Mouse (Mus musculus): Measurements from ENCODE around the gene Gse1. TPM values are rescaled to one million over a fixed set of nuclear protein-coding genes. Genes with fewer than 3 reads are reported as not detected.

The Gse1 gene
- polyA plus RNA-seq, 1 experiment from 2014 or later: 17.8 TPM

DNA sequence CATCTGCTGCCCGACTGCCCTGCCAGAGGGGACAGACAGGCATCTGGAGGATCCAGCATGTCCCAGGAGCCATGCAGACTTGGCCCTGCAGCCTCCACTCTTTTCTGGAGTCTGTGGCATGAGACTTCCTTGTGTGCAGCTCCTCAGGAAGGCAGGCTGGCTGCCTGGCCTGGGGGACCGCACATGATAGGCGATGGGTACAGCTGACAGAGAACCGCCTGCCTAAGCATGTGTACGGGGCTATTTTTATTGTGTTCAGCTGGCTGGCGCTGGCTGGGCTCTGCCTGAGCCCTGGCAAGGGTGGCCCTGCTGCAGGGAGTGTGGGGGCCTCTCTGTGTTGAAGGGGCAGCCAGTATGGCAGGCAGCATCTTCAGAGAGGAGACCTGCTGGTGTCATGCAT, 256.2 kb downstream of the Gse1 start:
- DNase-seq (ENCODE audit: low spot score) (no peak), ATAC-seq (ENCODE audit: low FRiP score) (no peak)
- Histone ChIP-seq H3K36me3 (ENCODE audit: control insufficient read depth, insufficient read depth, low read length) (no peaks in the 10 kb centered on the region), H3K9ac (ENCODE audit: low read depth, low read length) (peak overlapping the region; percentile 29; the same call in 1 of the 2 replicates), H3K27me3 (ENCODE audit: control insufficient read depth, insufficient read depth, low read length) (no peaks in the 10 kb centered on the region; the same call in 1 of the 2 replicates), H3K4me2 (replicated peaks; ENCODE audit: low read depth, low read length) (no peak overlapping the region), H3K27ac (ENCODE audit: low read depth, low read length) (peak overlapping the region; percentile 12; the same call in 1 of the 2 replicates), H3K9me3 (ENCODE audit: control insufficient read depth, low read length) (no peaks in the 10 kb centered on the region), H3K4me3 (ENCODE audit: low read depth, low read length) (no peak overlapping the region), H3K4me1 (replicated peaks; ENCODE audit: control insufficient read depth, insufficient read depth, low read length) (peaks cover 22% of the 10 kb centered on the region)
- WGBS: 71% methylated on average over 6 of the region's 6 CpGs

DNA sequence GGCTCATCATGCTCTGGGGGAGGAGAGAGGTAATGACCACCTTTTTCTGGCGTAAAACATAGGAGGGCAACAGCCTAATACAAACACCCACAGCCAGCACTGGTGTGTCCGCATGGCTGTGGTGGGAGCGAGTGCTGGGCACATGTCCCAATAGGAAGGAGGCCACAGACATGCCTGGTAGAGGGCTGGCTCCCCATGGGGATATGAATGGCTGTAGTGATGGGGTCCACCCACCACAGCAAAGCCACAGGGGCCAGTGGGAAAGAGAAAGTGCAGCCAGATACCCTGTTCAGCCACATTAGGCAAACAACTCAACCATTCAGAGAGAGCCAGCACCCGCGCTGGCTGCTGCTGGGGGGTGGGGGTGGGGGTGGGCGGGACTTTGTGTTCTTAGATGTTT, 256.9 kb downstream of the Gse1 start:
- DNase-seq (ENCODE audit: low spot score): no peak
- no peaks in the 10 kb centered on the region for H3K9me3 ChIP-seq (ENCODE audit: control insufficient read depth, low read length)
- H3K4me2 ChIP-seq (replicated peaks; ENCODE audit: low read depth, low read length): no peak overlapping the region
- no peak overlapping the region for H3K9ac ChIP-seq (ENCODE audit: low read depth, low read length)
- H3K36me3 ChIP-seq (ENCODE audit: control insufficient read depth, insufficient read depth, low read length): no peaks in the 10 kb centered on the region
- H3K4me3 ChIP-seq (ENCODE audit: low read depth, low read length): no peak overlapping the region
- H3K27ac ChIP-seq (ENCODE audit: low read depth, low read length): peak overlapping the region; percentile 100; the same call in 1 of the 2 replicates
- H3K4me1 ChIP-seq (replicated peaks; ENCODE audit: control insufficient read depth, insufficient read depth, low read length): peaks cover 24% of the 10 kb centered on the region
- ATAC-seq (ENCODE audit: low FRiP score): no peak
- no peaks in the 10 kb centered on the region; the same call in 1 of the 2 replicates for H3K27me3 ChIP-seq (ENCODE audit: control insufficient read depth, insufficient read depth, low read length)
- WGBS: 33% methylated on average over 5 of the region's 6 CpGs

DNA sequence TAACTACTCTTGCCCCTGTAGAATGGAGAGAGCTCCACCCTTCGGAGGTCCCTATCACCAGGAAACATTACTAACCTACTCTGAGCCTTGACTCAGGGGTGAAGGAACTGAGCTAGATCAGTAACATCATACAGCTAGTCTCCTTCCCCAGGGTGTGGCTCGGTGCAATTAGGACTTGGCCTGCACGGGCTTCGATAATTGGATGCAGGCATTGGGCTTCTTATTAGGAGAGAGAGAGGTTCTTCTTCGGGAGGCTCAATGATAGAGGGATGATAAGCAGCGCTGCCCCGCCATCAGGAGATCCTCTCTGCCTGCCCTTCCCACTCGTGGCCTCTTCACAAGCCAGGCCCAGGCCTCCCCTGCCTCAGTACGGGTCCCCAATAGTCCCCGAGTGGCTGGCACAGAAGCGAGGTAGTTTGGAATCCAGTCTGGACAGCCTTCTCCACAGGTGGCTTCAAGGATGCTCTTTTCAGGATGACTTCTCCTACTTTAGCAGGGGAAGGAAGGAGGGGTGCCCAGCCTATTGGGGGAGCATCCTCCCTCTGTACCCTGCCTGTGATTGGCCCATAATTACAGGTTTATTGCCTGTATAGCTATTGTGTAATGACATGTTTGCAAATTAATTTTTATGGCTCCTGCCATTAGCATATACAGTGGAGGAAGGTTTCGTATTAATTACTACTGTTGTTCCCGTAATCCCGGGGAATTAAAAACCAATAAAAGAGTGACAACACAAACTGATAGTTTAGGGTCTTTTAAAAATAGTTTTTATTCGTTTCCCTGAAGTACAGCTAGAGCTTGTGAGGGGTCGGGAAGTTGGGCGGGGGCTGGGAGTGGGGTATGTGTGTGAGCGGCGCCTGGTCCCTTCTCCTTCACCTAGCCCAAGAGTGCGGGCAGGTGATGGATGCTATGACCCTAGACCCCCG, 257.6 kb downstream of the Gse1 start:
- peak overlapping the region; percentile 83 for H3K4me2 ChIP-seq (replicated peaks; ENCODE audit: low read depth, low read length)
- H3K27ac ChIP-seq (ENCODE audit: low read depth, low read length): peak overlapping the region; percentile 100
- WGBS: 16% methylated on average over 21 of the region's 21 CpGs
- DNase-seq (ENCODE audit: low spot score): no peak
- H3K4me3 ChIP-seq (ENCODE audit: low read depth, low read length): peak overlapping the region; percentile 91
- H3K9ac ChIP-seq (ENCODE audit: low read depth, low read length): peak overlapping the region; percentile 98
- no peak for ATAC-seq (ENCODE audit: low FRiP score)
- H3K27me3 ChIP-seq (ENCODE audit: control insufficient read depth, insufficient read depth, low read length): no peaks in the 10 kb centered on the region; the same call in 1 of the 2 replicates
- H3K4me1 ChIP-seq (replicated peaks; ENCODE audit: control insufficient read depth, insufficient read depth, low read length): peaks cover 25% of the 10 kb centered on the region
- no peaks in the 10 kb centered on the region for H3K9me3 ChIP-seq (ENCODE audit: control insufficient read depth, low read length)
- no peaks in the 10 kb centered on the region for H3K36me3 ChIP-seq (ENCODE audit: control insufficient read depth, insufficient read depth, low read length)

DNA sequence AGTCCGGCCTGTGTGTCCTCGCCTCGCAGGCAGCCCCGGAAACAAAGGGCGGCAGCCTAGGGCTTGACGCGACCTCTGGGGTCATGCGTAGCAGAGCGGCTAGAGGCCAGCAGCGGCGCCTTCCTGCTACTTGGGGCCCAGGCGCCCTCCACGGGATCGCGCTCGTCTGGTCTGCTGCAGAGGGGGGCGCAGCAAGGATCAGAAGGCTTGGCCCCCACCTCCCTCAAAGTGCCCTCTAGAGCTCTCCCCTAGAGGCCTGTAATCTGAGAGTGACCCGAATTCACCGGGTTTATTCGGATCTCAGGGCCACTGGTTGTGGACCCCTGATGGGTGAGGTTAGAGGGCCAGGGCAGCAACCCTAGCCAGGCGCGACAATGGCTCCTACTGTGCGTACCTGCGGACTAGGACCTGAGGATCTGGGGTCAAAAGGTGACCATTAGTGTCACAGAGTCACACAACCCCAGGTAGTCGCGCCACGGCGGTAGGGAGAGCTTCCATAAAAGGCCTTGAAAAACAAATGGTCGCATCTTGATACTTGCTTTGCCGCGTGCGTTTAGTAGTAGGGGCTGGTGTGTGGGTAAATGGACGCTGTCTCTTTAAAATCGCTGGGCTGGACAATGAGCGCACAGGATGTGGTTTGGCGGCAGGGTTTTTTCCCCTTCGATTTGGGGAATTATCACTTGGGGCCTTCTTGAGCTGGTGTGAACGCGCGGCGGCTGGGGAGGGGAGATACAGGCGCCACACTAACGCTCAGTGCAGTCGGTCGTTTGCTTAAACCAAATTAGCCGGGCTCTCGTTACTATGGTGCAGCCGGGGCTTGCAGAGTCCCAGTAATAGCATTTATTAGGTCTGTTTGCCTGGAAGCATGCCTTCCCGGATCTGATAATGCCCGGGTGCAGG, 258.5 kb downstream of the Gse1 start:
- WGBS: under 1% methylated on average over 50 of the region's 50 CpGs

DNA sequence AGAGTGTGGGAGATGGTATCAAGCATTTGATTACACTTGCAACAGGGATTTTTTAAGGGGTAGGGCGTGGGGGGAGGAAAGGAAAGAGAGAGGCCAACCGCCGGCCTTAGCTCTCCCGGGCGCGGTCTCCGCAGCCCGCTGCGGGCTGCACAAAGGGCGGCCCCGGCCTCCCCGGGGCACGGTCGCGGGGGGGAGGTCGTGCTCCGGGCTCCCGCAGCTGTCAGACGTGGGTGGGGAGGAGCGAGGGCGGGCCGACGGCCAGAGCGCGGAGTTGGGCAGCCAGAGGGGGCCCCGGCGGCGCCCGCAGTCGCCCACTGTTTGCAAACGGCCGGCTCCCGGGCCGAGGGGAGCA, 259.1 kb downstream of the Gse1 start:
- Histone ChIP-seq H3K4me2 (replicated peaks; ENCODE audit: low read depth, low read length) (peak overlapping the region; percentile 83), H3K9me3 (ENCODE audit: control insufficient read depth, low read length) (no peaks in the 10 kb centered on the region), H3K4me1 (replicated peaks; ENCODE audit: control insufficient read depth, insufficient read depth, low read length) (peaks cover 31% of the 10 kb centered on the region), H3K36me3 (ENCODE audit: control insufficient read depth, insufficient read depth, low read length) (no peaks in the 10 kb centered on the region), H3K4me3 (ENCODE audit: low read depth, low read length) (peak overlapping the region; percentile 91), H3K27ac (ENCODE audit: low read depth, low read length) (peak overlapping the region; percentile 100), H3K27me3 (ENCODE audit: control insufficient read depth, insufficient read depth, low read length) (no peaks in the 10 kb centered on the region; the same call in 1 of the 2 replicates), H3K9ac (ENCODE audit: low read depth, low read length) (peak overlapping the region; percentile 98)
- DNase-seq (ENCODE audit: low spot score) (no peak), ATAC-seq (ENCODE audit: low FRiP score) (no peak; the same call in 1 of the 2 replicates)
- under 1% methylated on average over 23 of the region's 34 CpGs for WGBS

More for the DNA sequence above, 258.5 kb downstream of the Gse1 start:
- DNase-seq (ENCODE audit: low spot score): peak; percentile 78
- Histone ChIP-seq H3K4me2 (replicated peaks; ENCODE audit: low read depth, low read length) (peak overlapping the region; percentile 83), H3K9ac (ENCODE audit: low read depth, low read length) (peak overlapping the region; percentile 98), H3K36me3 (ENCODE audit: control insufficient read depth, insufficient read depth, low read length) (no peaks in the 10 kb centered on the region), H3K9me3 (ENCODE audit: control insufficient read depth, low read length) (no peaks in the 10 kb centered on the region), H3K27ac (ENCODE audit: low read depth, low read length) (peak overlapping the region; percentile 100), H3K4me1 (replicated peaks; ENCODE audit: control insufficient read depth, insufficient read depth, low read length) (peaks cover 28% of the 10 kb centered on the region), H3K27me3 (ENCODE audit: control insufficient read depth, insufficient read depth, low read length) (no peaks in the 10 kb centered on the region; the same call in 1 of the 2 replicates), H3K4me3 (ENCODE audit: low read depth, low read length) (peak overlapping the region; percentile 91)
- ATAC-seq (ENCODE audit: low FRiP score): peak; percentile 26

DNA sequence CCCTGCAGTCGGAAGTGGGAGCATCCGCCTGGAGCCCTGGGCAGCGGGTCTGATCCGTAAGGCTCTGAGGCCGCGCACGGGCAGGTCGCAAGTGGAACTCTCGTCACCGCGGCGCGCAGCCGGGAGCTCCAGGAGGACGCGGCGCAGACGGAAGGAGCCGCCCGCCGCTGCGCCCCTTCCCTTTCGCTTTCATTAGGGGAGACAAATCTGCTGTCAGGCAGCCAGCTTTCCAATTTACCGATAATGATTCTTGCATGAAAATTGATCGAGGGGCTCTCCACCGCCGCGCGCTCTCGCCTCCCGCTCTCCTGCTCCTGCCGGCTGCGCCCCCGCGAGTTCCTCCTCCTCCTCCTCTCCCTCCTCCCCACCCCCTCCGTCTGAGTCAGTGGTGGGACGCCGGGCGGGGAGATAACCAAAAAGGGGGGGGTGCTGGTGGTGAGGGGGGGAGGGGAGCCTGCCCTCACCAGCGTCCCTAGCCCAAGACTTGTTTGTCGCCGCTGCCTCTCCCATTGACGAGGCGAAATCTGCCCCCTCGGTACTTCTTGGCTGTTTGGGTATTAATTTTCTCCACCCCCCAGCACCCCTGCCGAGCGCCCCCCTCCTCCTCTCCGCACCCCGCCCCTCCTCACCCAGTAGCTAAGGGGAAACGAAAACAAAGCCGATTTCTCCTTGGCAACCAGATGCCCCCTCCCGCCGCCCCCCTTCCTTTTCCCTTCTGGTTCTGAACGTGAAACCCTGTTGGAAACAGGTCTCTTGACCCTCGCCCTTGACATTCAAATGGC, 259.7 kb downstream of the Gse1 start:
- H3K36me3 ChIP-seq (ENCODE audit: control insufficient read depth, insufficient read depth, low read length): no peaks in the 10 kb centered on the region
- H3K9ac ChIP-seq (ENCODE audit: low read depth, low read length): peak overlapping the region; percentile 98
- H3K4me3 ChIP-seq (ENCODE audit: low read depth, low read length): peak overlapping the region; percentile 91
- H3K9me3 ChIP-seq (ENCODE audit: control insufficient read depth, low read length): no peaks in the 10 kb centered on the region
- no peaks in the 10 kb centered on the region; the same call in 1 of the 2 replicates for H3K27me3 ChIP-seq (ENCODE audit: control insufficient read depth, insufficient read depth, low read length)
- 0% methylated on average over 45 of the region's 55 CpGs for WGBS
- H3K4me1 ChIP-seq (replicated peaks; ENCODE audit: control insufficient read depth, insufficient read depth, low read length): peaks cover 33% of the 10 kb centered on the region
- peak overlapping the region; percentile 100 for H3K27ac ChIP-seq (ENCODE audit: low read depth, low read length)
- DNase-seq (ENCODE audit: low spot score) (peak; percentile 88), ATAC-seq (ENCODE audit: low FRiP score) (peak; percentile 67)
- H3K4me2 ChIP-seq (replicated peaks; ENCODE audit: low read depth, low read length): peak overlapping the region; percentile 83

DNA sequence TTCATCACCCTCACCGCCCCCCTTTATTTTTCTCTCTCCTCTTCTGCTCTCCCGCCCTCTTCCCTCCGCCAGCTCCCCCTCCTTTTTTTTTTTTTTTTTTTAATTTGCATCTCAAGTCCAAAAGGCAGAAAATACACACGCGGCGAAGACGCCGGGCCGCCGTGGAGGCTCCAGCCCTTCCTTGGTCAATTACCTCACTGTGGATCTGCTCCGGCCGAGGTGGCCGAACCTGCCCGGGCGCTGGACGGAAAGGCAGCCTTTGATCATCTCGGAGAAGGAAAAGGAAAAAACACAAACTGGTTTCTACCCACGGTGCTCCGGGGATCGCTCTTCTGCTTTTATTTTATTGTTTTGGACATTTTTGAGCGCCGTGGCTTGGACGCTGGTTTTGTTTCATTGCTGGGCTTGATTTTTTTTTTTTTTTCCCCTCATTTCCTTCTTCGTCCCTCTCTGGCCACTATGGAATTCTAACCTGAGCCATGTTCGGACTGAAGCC, 260.4 kb downstream of the Gse1 start:
- under 1% methylated on average over 25 of the region's 25 CpGs for WGBS
- ATAC-seq (ENCODE audit: low FRiP score): peak; percentile 0; the same call in 1 of the 2 replicates
- Histone ChIP-seq H3K4me3 (ENCODE audit: low read depth, low read length) (peak overlapping the region; percentile 91), H3K4me2 (replicated peaks; ENCODE audit: low read depth, low read length) (peak overlapping the region; percentile 83), H3K4me1 (replicated peaks; ENCODE audit: control insufficient read depth, insufficient read depth, low read length) (peaks cover 39% of the 10 kb centered on the region), H3K9me3 (ENCODE audit: control insufficient read depth, low read length) (no peaks in the 10 kb centered on the region), H3K9ac (ENCODE audit: low read depth, low read length) (peak overlapping the region; percentile 98), H3K27me3 (ENCODE audit: control insufficient read depth, insufficient read depth, low read length) (no peaks in the 10 kb centered on the region; the same call in 1 of the 2 replicates), H3K27ac (ENCODE audit: low read depth, low read length) (peak overlapping the region; percentile 100), H3K36me3 (ENCODE audit: control insufficient read depth, insufficient read depth, low read length) (no peaks in the 10 kb centered on the region)
- DNase-seq (ENCODE audit: low spot score): no peak

Data from hindbrain, embryonic 11.5 days (tissue).